Mouse (Mus musculus): ENCODE results near the gene Naga.

Naga gene

DNA sequence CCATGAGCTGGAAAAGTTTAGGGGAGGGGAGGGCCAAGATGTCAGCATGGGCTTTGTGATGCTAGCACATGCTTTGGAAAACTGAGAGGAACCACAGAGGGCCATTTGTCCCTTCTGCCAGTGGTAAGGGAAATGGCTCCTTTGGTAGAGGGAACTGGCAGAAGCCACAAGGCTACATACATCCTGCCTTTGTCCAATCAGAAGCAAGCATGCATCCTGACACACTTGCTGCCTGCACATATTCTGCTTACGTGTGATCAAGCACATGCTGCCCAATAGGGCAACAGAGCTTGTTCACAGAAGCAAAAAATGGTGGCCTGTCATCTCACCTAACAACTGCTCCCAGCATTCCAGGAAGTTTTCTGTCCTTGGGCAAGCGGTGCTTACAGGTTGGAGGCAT lies 13.3 kb downstream of the Naga start:
- DNase-seq = no peak

DNA sequence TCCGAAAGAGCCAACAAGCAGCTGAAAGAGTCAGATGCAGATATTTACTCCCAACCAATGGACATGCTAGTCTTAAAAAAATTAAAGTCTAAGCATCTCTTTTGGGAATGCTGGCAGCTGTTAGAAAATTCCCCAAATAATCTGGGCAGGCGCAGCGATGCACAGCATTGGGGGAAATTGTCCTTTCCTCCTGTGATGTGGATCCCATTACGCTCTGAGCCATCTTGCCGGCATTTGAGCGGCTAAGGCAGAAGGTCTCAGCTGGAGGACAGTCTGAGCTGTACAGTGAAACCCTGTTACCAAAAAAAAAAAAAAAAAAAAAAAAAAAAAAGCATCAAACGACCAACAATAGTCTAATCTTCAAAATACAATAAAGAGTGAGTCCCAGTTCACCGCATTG lies 16.5 kb downstream of the Naga start:
- no peak for DNase-seq

DNA sequence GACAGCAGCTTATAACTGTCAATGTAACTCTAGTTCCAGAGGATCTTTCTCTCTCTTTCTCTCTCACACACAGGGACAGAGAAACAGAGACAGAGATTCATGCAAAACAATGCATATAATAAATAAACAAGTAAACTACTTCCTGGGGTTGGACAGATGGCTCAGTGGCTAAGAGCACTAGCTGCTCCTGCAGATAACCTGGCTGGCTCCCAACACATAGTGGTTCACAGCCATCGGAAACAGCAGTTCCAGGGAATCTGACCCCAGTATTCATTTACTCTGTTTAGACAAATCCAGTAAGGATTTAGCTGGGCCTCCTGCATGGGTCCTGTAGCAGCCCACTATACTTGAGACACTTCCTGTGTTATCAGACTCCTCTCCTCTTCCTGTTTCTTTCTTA lies 19.1 kb downstream of the Naga start:
- no peak for DNase-seq

DNA sequence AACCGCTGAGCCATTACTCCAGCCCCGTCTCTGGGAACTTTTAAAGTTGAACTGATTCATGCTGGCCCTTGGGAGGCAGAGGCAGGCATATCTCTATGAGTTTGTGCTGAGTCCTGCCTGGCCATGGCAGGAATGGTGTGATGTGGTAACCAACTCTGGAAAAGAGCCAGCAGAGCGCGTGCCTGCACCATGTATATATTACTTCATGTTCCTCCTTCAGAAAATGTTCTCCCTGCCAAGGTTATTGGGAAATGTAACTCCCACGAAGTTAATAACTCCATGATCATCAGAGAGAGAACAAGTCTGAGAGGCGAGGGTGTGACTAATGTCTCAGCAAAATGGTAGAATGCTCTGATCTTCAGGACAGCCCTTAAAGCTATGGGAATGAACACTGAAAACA lies 20.9 kb downstream of the Naga start:
- DNase-seq = no peak

DNA sequence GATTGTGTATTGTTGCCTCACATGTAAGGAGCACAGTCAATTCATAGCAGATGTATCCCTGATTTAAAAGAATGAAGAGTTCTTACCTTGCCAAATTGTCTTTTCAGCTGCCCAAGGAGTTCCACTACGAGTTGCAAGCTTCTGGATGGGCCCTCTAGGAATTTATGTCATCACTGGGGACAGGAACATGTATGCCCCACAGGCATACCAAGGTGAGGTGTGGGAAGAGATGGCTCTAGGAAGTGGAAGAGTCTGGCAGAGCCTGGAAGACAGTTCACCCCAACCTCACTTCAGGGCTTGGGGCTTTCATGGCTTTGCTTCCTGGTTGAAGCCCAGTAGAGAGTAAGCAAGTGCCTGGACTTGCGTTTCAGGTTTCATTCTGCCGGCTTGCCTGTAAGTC lies 30.3 kb downstream of the Naga start:
- DNase-seq = no peak

DNA sequence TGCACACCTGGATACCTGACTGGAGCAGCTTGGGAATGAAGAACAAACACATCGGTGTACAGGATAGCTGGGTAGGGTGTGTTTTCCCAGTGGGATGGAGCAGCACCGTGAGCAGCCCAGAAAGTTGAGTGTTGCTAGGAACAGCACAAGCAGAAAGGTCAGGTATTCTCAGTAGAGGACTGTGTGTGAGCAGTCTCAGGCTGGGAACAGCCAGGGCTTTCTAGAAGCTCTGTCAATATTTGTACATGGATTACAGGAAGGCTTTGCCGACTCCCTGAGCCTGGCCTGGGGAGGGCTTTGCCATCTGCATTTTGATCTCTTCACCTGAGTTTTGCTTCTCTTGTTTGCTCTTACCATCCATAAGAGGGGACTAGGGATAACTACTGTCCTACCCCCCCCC lies 31.6 kb downstream of the Naga start:
- DNase-seq = no peak

DNA sequence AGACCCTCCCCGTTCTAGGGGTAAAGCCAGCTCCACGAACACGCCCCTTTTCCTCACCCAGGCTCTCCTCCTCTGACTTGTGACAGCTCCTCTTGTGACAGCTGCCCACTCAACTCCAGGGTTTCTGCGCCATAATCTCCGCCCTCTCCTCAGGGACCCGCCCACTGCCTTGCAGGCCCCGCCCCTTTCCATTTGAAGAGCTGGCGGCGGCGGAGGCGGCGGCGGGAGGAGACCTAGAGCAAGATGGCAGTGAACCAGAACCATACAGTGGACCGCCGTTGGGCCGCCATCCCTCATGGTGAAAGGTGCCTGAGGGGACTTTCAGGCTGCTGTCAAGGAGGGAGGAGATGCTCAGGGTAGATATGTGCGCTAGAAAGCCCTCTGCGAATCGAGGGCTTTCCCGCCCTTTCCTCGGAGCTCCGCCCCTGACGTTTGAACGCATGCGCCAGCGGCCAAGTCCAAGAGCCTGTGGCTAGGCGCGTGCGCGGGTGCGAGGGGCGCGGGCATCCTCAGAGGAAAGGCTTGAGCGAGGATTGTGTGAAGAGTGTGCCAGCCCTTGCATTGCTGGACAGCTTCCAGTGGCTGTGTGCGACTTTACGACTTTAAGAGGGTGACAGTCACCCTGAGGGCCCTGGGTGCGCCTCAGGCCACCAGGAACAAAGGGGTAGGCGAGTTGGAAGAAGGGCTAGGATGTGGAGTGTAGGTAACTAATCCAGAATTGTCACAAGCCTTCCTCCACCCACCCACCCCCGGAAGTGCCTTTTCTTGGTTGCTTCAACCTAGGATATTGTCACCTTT lies 39.8 kb downstream of the Naga start, which contains the start of gene Wbp2nl:
Gene Wbp2nl (plus strand): TSS at position 191 of the 798 bp plus-strand sequence.
- no peak for DNase-seq

DNA sequence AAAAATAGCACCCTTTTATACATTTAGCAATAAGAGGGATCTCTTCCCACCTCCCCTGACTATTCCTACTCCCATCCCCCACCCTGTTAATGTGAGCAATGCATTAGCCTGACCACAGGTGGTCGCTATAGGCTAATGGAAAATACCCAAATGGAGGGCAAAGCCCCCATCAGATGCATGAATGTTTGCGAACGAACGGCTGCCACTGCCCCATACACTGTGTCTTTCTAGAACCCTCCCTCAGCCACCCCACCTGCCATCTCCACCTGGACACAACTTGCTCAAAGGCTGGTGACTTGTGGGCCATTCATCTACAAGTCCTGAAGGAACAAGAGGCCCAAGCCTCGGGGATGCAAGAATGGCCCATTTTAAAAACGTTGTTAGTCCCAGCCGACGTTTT lies 44.7 kb downstream of the Naga start:
- DNase-seq = no peak

DNA sequence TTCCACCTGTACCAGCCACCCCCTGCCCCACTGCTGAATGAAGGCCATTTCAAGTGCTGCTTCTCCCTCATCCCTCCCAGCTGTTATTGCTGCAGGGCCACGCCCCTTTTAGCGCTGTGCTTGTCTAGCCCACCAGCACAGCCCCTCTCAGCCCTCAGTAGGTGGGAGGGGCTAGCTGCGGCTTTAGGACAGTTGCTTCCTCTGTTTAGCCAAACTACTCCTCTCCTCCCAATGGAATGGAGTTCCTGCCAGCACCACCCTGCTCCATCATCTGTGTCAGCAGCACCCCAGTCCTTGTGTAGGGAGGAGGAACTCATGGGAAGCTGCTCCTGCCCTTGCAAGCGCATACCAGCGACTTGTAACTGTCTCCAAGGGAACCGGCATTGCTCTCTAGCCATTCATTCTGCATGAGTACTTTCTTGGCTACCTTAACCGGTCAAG lies 45.4 kb downstream of the Naga start:
- DNase-seq = no peak

DNA sequence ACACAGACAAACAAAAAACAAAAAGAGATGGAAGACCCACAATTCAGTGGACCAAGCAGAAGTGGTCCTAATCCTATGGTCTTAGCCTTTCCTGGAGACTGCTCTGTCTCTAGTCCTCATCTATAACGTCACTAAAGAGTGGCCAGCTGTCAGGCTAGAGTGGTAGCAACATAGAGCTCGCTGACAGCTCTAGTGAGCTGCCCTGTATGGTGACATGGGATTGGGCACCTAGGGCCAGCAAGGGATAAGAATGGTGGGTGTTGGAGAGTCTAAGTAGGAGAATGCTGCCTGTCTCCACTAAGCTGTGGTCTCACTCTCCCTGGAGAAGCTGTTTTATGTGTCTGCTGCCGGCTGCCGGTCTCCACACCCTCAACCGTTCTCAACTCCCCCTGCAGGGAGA lies 45.9 kb downstream of the Naga start:
- DNase-seq = no peak

DNA sequence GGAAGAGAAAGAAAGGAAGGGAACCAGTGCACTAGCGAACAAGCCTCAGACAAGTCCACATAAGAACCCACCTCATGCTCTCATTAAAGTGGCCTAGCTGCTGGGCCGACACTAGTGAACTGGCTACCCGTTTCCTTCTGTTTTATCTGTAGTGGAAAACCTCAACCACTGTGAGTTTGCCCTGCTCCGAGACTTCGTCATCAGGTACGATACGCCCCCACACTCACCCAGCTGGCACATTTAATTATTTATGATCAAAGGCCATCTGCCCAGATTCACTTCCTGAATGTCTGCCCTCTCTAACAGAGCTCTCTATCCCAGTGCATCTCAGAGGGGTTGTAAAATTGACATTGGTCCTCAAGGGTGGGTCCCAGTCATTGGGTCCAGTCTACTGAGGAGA lies 48.5 kb downstream of the Naga start:
- no peak for DNase-seq

DNA sequence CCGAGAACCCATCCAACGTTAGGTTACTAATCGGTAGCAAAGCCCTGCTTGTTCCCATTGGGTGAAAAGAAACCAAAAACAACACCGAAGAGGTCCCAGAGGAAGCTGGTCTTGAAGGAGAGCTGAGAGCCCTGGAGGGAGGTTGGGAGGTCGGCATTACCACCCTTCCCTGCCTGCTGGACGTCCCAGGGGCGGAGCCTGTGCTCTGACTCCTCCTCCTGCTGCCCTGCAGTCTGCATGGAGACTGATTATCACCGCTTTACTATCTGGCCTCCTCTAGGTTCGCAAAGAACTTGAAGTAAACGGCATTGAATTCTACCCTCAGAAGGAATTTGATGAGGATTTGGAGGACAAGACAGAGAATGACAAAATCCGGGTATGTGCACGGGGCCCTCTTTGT lies 52.6 kb downstream of the Naga start:
- DNase-seq = no peak

DNA sequence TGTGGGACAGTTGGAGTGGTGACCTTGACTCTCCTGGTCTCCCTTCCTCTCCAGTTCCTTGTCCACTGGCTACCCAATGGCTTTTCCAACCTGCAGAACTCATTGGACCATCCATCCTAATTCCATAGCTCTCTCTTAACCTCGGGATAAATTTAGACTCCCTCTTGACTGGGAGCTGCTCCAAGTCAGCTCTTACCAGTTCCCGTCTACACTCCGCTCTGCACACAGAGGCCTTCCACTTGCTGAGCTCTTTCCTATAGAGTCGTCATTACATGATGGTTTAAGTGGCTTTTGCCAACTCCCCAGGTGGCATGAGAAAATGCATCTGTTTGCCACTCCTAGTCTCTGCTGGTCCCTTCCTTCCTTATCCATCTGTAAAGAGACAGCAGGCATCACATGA lies 58.1 kb downstream of the Naga start:
- DNase-seq = no peak
